Mouse (Mus musculus): ENCODE measurements around the gene 1700029I15Rik. TPM values are rescaled to one million over a fixed set of nuclear protein-coding genes. Genes with fewer than 3 reads are reported as not detected.

Gene 1700029I15Rik
- polyA plus RNA-seq, 1 experiment from 2014 or later = 3.5 TPM

DNA sequence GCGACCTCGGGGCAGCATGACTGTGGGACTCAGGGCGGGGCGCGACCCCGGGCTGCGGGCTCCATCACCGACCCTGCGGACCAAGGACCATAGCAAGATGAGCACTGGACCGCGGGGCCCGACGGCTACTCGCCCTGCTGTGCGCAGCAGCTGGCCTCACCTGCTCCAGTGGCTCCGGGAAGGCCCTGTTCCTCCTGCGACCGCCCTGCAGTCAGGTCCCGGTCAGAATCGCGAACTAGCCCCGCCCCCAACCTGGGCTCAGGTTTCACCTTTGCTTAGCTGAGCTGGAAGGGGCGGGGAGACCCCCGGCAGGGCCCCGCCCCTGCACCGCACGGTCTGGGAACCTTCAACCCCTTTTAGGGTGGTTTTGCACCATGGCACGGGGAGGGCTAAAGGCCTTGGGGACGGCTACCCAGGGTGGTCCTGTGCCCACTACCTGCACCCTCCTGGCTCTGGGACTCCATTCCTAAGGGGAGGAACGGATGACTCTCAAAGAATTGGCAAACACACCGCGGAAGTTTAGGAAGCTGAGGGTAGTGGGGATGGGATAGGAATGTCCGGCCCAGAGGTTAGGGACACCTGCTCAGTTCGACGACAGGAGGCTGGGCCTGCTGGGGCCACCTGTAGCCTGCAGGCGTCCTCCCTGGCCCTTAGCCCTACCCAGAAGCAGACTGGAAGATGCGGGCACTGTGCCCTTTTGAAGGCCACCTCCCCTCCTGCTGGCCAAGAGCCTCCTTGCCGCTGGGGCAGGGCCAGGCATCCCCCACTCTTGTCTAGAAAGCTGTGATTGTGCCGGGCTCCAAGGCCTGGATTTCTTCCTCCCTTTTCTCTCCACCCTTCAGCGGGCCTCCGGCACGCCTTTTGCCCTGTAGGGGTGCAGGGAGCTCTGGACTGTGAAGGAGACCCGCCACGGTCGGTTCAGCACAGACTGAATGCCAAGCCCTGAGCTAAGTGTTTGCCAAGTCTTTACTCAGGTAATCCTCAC is 11.2 kb upstream of the 1700029I15Rik start:
- Histone ChIP-seq H3K9me3 (replicated peaks; ENCODE audit: control insufficient read depth, low read length) (no peaks in the 10 kb centered on the region), H3K4me1 (ENCODE audit: control insufficient read depth, insufficient read depth, low read length) (peaks cover 41% of the 10 kb centered on the region), H3K4me2 (ENCODE audit: low read depth, low read length) (peak overlapping the region; percentile 76), H3K27me3 (ENCODE audit: control insufficient read depth, insufficient read depth, low read length) (peaks cover 9% of the 10 kb centered on the region; the same call in 1 of the 2 replicates), H3K4me3 (replicated peaks; ENCODE audit: low read length) (peak overlapping the region; percentile 53), H3K27ac (ENCODE audit: low read length) (peak overlapping the region; percentile 90), H3K36me3 (ENCODE audit: control insufficient read depth, insufficient read depth, low read length) (no peaks in the 10 kb centered on the region), H3K9ac (ENCODE audit: low read length) (peak overlapping the region; percentile 74)
- 4% methylated on average over 45 of the region's 45 CpGs for WGBS
- ATAC-seq (ENCODE audit: insufficient read depth, low FRiP score) = peak; percentile 55

GRCm38 (mm10) chr2:92371971-92372690 is 10.2 kb upstream of the 1700029I15Rik start:
- ATAC-seq (ENCODE audit: insufficient read depth, low FRiP score) = no peak
- no peaks in the 10 kb centered on the region for H3K9me3 ChIP-seq (replicated peaks; ENCODE audit: control insufficient read depth, low read length)
- WGBS = 24% methylated on average over 10 of the region's 10 CpGs
- H3K9ac ChIP-seq (ENCODE audit: low read length) = peak overlapping the region; percentile 74; the same call in 1 of the 2 replicates
- H3K27ac ChIP-seq (ENCODE audit: low read length) = peak overlapping the region; percentile 90
- H3K4me2 ChIP-seq (ENCODE audit: low read depth, low read length) = no peak overlapping the region; the same call in 1 of the 2 replicates
- 0 out of 2 replicates have a peak overlapping the region, but pooled peaks have one; percentile 53 for H3K4me3 ChIP-seq (replicated peaks; ENCODE audit: low read length)
- no peaks in the 10 kb centered on the region for H3K36me3 ChIP-seq (ENCODE audit: control insufficient read depth, insufficient read depth, low read length)
- H3K4me1 ChIP-seq (ENCODE audit: control insufficient read depth, insufficient read depth, low read length) = peaks cover 45% of the 10 kb centered on the region
- peaks cover 9% of the 10 kb centered on the region; the same call in 1 of the 2 replicates for H3K27me3 ChIP-seq (ENCODE audit: control insufficient read depth, insufficient read depth, low read length)

DNA sequence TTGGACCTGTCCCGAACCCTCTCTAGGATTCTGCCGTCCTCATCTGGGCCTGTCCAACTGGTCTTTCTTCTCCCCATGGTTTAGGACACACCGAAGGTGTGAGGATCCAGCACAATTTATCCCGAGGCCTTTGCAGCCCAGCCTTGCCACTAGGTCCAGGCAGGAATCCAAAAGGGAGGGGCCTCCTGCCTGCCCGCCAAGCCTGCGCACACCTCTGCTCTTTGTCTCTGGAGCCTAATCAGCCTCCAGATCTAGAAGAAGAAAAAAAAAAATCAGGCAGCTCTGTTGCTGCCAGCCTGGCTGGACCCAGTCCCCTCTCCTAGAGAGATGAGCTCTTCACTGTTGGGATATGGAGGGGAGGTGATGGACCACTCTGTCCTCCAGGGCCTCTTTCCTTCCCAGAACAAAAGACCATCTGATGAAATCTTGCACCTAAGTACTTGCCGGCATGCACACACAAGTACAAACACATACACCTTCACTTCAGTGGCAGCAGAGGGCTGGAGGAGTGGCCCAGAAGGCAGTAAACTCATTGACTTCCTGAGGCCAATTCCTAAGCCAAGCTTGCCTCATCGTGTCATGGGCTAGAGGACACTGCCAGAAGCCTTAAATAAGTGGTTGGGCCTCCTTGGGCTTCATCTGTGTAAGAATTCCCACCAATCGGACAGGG is 9.4 kb upstream of the 1700029I15Rik start:
- Histone ChIP-seq H3K4me1 (ENCODE audit: control insufficient read depth, insufficient read depth, low read length) (peaks cover 45% of the 10 kb centered on the region), H3K9me3 (replicated peaks; ENCODE audit: control insufficient read depth, low read length) (no peaks in the 10 kb centered on the region), H3K27ac (ENCODE audit: low read length) (peak overlapping the region; percentile 90), H3K4me3 (replicated peaks; ENCODE audit: low read length) (no peak overlapping the region), H3K4me2 (ENCODE audit: low read depth, low read length) (no peak overlapping the region), H3K27me3 (ENCODE audit: control insufficient read depth, insufficient read depth, low read length) (peaks cover 9% of the 10 kb centered on the region; the same call in 1 of the 2 replicates), H3K36me3 (ENCODE audit: control insufficient read depth, insufficient read depth, low read length) (no peaks in the 10 kb centered on the region), H3K9ac (ENCODE audit: low read length) (peak overlapping the region; percentile 34)
- ATAC-seq (ENCODE audit: insufficient read depth, low FRiP score) = no peak
- WGBS = 48% methylated on average over 9 of the region's 9 CpGs

- peaks cover 45% of the 10 kb centered on the region for H3K4me1 ChIP-seq (ENCODE audit: control insufficient read depth, insufficient read depth, low read length)
- H3K4me3 ChIP-seq (replicated peaks; ENCODE audit: low read length) = no peak overlapping the region
- H3K27ac ChIP-seq (ENCODE audit: low read length) = peak overlapping the region; percentile 90
- 71% methylated on average over 11 of the region's 11 CpGs for WGBS
- H3K4me2 ChIP-seq (ENCODE audit: low read depth, low read length) = no peak overlapping the region
- peak overlapping the region; percentile 34; the same call in 1 of the 2 replicates for H3K9ac ChIP-seq (ENCODE audit: low read length)
- ATAC-seq (ENCODE audit: insufficient read depth, low FRiP score) = no peak
- H3K36me3 ChIP-seq (ENCODE audit: control insufficient read depth, insufficient read depth, low read length) = no peaks in the 10 kb centered on the region
- H3K9me3 ChIP-seq (replicated peaks; ENCODE audit: control insufficient read depth, low read length) = no peaks in the 10 kb centered on the region
- H3K27me3 ChIP-seq (ENCODE audit: control insufficient read depth, insufficient read depth, low read length) = peaks cover 9% of the 10 kb centered on the region; the same call in 1 of the 2 replicates
These were observed 8.9 kb upstream of the 1700029I15Rik start for GRCm38 (mm10) chr2:92373437-92373813.

DNA sequence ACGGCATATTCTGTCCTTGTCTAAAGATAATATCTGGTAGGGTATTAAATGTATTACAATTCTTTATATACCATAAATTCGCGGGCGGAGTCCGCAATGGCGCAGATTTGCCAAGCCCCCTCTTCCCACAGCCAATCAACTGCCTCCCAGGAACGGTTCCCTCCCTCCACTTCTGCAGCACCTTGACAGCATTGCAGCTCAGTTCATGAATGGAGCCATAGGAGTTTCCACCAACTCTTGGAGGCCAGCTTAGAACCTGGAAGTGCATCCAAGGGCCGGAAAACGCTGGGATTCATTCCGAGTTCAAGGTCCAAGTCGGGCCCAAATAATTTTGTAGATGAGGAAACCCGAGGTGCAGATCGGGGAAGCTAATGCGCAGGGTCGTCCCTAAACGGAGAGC is 7.8 kb upstream of the 1700029I15Rik start, which contains the start of the genes Pex16 and Large2:
TSS of gene Pex16 (plus strand) at position 163 of the 400 bp plus-strand sequence.
TSS of gene Large2 (minus strand) at position 356 of the 400 bp plus-strand sequence.
- H3K27ac ChIP-seq (ENCODE audit: low read length) = peak within 1 kb of the TSS; percentile 90
- H3K4me1 ChIP-seq (ENCODE audit: control insufficient read depth, insufficient read depth, low read length) = peaks cover 45% of the 10 kb centered on the region
- H3K36me3 ChIP-seq (ENCODE audit: control insufficient read depth, insufficient read depth, low read length) = no peaks in the 10 kb centered on the region
- ATAC-seq (ENCODE audit: insufficient read depth, low FRiP score) = no peak
- peak within 1 kb of the TSS; percentile 81 for H3K4me3 ChIP-seq (replicated peaks; ENCODE audit: low read length)
- H3K9ac ChIP-seq (ENCODE audit: low read length) = peak within 1 kb of the TSS; percentile 82
- H3K9me3 ChIP-seq (replicated peaks; ENCODE audit: control insufficient read depth, low read length) = no peaks in the 10 kb centered on the region
- WGBS = 1% methylated on average over 16 of the region's 16 CpGs
- H3K27me3 ChIP-seq (ENCODE audit: control insufficient read depth, insufficient read depth, low read length) = peaks cover 9% of the 10 kb centered on the region; the same call in 1 of the 2 replicates
- H3K4me2 ChIP-seq (ENCODE audit: low read depth, low read length) = peak within 1 kb of the TSS; percentile 89

GRCm38 (mm10) chr2:92375099-92375623 is 7.2 kb upstream of the 1700029I15Rik start:
- H3K4me1 ChIP-seq (ENCODE audit: control insufficient read depth, insufficient read depth, low read length) = peaks cover 45% of the 10 kb centered on the region
- H3K9me3 ChIP-seq (replicated peaks; ENCODE audit: control insufficient read depth, low read length) = no peaks in the 10 kb centered on the region
- peak overlapping the region; percentile 89 for H3K4me2 ChIP-seq (ENCODE audit: low read depth, low read length)
- ATAC-seq (ENCODE audit: insufficient read depth, low FRiP score) = peak; percentile 93
- H3K4me3 ChIP-seq (replicated peaks; ENCODE audit: low read length) = peak overlapping the region; percentile 81
- H3K9ac ChIP-seq (ENCODE audit: low read length) = peak overlapping the region; percentile 82
- peak overlapping the region; percentile 86 for H3K27ac ChIP-seq (ENCODE audit: low read length)
- no peaks in the 10 kb centered on the region for H3K36me3 ChIP-seq (ENCODE audit: control insufficient read depth, insufficient read depth, low read length)
- WGBS = under 1% methylated on average over 29 of the region's 29 CpGs
- H3K27me3 ChIP-seq (ENCODE audit: control insufficient read depth, insufficient read depth, low read length) = peaks cover 2% of the 10 kb centered on the region; the same call in 1 of the 2 replicates

GRCm38 (mm10) chr2:92375788-92376187 is 6.5 kb upstream of the 1700029I15Rik start:
- H3K27me3 ChIP-seq (ENCODE audit: control insufficient read depth, insufficient read depth, low read length) = no peaks in the 10 kb centered on the region
- peak overlapping the region; percentile 82 for H3K9ac ChIP-seq (ENCODE audit: low read length)
- peaks cover 43% of the 10 kb centered on the region for H3K4me1 ChIP-seq (ENCODE audit: control insufficient read depth, insufficient read depth, low read length)
- H3K27ac ChIP-seq (ENCODE audit: low read length) = peak overlapping the region; percentile 86; the same call in 1 of the 2 replicates
- peak overlapping the region; percentile 81 for H3K4me2 ChIP-seq (ENCODE audit: low read depth, low read length)
- H3K4me3 ChIP-seq (replicated peaks; ENCODE audit: low read length) = peak overlapping the region; percentile 81
- no peak for ATAC-seq (ENCODE audit: insufficient read depth, low FRiP score)
- WGBS = 8% methylated on average over 10 of the region's 10 CpGs
- H3K9me3 ChIP-seq (replicated peaks; ENCODE audit: control insufficient read depth, low read length) = no peaks in the 10 kb centered on the region
- no peaks in the 10 kb centered on the region for H3K36me3 ChIP-seq (ENCODE audit: control insufficient read depth, insufficient read depth, low read length)

DNA sequence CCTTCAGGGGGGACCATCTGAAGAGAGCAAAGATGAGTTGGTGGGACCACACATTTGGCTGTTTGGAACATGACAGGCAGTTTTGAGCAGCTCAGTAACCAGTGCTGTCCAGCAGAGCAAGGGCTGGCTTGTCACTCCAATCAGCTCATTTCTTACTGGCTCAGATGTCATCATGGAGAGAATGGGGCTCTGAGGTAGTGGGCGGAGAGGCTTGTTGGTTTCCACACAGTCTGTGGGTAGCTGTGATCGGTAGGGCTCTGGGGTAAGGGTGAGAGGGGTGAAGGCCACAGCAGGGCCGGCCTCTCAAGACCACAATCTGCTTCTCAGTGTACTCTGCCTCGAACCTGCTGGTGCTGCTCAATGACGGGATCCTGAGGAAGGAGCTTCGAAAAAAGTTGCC is 6.0 kb upstream of the 1700029I15Rik start:
- Histone ChIP-seq H3K9me3 (replicated peaks; ENCODE audit: control insufficient read depth, low read length) (no peaks in the 10 kb centered on the region), H3K4me3 (replicated peaks; ENCODE audit: low read length) (peak overlapping the region; percentile 81), H3K4me1 (ENCODE audit: control insufficient read depth, insufficient read depth, low read length) (peaks cover 38% of the 10 kb centered on the region), H3K4me2 (ENCODE audit: low read depth, low read length) (peak overlapping the region; percentile 81), H3K36me3 (ENCODE audit: control insufficient read depth, insufficient read depth, low read length) (no peaks in the 10 kb centered on the region), H3K27me3 (ENCODE audit: control insufficient read depth, insufficient read depth, low read length) (no peaks in the 10 kb centered on the region), H3K9ac (ENCODE audit: low read length) (peak overlapping the region; percentile 82), H3K27ac (ENCODE audit: low read length) (no peak overlapping the region)
- ATAC-seq (ENCODE audit: insufficient read depth, low FRiP score) = no peak
- 79% methylated on average over 6 of the region's 6 CpGs for WGBS

Measured in stomach, embryonic 16.5 days (tissue).